Mouse (Mus musculus): ENCODE data around the gene Patz1.

The Patz1 gene

DNA sequence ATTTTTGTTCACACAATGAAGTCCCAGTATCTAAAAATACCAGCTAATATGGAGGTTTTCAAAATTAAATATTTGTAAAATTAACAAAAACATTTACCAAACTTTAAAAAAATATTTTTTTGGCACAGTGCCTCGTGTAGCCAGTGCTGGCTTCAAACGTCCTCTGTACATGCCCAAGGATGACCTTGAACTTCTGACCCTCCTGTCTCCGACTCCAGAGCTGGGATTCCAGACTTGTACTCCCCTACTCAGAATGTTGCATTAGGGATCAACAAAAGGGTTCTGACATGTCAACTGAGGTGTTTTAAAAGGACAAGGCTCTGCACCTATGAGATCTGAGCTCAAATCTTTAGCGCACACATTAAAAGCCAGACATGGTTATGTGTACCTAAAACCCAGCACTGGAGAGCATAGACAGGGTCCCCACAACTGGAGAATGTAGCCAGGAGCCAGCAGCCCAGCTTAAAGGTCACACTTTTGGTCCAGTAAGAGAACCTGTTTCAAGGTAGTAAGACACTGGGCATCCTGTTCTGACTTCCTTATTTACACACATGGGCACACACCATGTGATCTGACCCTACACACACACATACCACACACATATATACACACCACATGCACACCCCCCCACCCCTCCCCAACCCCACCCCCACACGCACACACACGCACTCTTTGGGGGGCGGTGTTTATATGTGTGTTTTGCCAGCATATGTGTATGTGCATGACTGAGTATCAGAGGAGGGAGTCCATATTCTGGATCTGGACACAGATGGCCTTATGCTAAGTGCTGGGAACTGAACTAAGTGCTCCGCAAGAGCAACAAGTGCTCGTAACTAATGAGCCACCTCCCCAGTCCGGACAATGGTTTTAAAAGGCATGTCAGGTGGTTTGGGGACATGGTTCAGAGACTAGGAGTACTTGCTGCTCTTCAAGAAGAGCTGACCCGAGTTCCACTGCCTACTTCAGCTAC lies 40.4 kb downstream of the Patz1 start:
- in situ Hi-C loops (cut with MboI, MseI): no loop called here

DNA sequence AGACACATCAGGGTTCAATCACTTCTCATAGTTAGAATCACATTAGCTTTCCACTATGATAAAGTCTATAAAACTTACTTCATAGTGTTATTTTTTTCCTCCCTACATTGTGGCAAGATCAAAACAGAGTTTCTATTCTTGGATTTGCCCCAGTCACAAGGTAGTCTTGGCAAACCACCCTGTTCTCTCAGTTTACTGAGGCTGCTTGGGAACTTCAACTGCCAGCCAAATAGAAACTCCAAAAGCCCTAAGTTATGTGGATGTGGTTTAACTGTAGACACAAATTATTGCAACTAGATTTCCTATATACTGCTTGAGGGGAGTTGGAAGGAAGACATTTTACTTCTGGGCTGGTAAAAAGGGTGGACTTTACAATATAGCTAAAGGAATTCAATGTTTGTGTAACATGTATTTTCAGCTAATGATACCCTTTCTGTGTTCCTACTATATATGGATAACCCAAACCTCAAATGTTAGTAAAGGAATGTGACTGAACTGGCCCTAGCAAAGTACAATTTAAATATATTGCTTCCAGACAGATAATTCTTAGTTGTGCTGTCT lies 41.3 kb downstream of the Patz1 start, which contains the start of gene Pik3ip1:
TSS of gene Pik3ip1 (plus strand) at position 511 of the 561 bp plus-strand sequence.
- in situ Hi-C loops (cut with MboI, MseI): loop anchor here (5.0 kb wide), 1 partner anchor 38 kb away; no protein-coding TSS in a partner anchor

DNA sequence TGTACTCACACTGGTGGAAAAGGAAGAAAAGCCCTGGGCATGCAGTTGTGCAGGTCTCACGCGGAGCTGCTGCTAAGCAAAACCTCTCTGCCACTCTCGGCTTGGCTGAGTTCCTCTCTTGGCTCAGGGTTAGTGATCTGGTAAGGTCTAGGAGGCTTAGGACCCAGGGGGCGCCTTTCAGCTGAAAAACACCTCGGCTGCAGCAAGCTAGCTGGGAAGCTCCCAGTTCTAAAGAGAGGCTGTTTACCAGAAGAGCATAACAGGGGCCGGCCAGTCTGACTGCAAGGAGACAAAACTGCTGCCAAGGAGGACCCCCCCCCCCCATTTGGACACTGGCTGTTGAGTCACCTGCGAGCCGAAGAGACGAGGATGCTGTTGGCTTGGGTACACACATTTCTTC lies 41.9 kb downstream of the Patz1 start:
- in situ Hi-C loops (cut with MboI, MseI): loop anchor here (5.0 kb wide), 1 partner anchor 38 kb away; no protein-coding TSS in a partner anchor

DNA sequence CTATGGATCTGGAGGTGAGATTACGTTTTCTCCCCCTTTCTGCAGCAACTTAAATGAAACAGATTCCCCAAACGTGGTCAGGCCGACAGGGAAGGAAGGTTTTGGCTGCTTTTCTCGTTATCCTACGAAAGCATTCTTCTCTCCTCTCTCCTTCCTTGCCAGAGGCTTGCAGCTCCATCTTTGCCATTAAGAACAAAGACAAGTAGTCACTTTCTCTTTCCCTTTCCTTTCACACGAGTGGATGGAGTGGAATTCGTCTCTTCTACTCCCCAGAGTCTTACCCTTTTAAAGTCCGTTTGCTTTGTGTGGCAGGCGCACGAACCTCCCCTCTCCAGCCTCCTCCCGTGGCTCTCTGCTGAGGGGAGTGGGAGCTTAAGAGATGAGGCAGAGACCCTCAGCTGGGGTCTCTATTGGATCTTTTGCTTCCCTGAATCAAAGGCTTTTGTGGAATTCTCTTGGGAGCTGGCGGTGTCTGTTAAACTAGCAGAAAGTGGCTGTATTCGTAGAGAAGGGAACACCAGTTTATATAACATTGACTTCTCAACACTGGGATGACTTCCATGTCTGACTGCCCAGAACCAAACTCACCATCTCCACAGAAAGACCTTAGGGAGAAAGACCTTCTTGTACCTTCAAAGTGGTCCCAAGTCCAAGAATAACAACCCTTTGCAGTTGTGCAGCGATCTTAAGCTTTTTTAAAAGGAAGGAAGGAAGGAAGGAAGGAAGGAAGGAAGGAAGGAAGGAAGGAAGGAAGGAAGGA lies 42.5 kb downstream of the Patz1 start:
- in situ Hi-C loops (cut with MboI, MseI): loop anchor here (5.0 kb wide), 1 partner anchor 39 kb away; no protein-coding TSS in a partner anchor

DNA sequence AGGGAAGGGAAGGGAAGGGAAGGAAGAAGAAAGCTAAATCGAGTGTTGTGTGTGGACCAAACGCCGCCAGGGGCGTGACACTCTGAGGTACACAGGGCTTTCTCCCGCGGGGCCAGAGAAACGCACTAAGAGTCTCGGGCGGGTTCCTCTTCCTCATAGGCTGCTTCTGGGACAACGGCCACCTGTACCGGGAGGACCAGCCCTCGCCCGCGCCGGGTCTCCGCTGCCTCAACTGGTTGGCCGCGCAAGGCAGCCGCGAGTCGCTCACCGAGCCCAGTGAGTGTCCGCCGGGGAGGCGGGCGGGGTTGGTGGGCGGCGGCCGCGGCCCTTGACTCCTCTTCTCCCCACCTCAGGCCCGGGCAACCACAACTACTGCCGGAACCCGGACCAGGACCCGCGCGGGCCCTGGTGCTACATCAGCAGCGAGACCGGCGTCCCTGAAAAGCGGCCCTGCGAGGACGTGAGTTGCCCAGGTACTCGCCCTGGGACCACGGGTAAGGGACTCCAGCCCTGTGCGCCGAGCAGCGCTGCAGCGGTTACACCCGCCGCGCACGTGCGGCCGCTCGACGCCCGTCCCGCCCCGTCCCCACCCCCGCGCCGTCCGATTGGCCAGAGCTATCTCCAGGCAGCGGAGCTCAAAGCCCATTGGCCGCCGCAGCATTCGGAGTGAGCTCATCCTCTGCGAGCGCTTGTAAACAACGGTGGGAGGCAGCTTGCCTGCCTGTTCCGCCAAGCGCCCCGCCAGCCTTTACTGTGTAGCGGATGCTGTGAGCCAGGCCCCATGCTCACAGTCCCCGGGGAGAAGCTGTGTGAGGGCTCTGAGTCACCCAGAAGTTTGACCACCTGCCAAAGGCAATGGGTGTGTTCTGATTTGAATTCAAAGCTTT lies 43.3 kb downstream of the Patz1 start:
- in situ Hi-C loops (cut with MboI, MseI): loop anchor here (5.0 kb wide), 1 partner anchor 40 kb away; no protein-coding TSS in a partner anchor

DNA sequence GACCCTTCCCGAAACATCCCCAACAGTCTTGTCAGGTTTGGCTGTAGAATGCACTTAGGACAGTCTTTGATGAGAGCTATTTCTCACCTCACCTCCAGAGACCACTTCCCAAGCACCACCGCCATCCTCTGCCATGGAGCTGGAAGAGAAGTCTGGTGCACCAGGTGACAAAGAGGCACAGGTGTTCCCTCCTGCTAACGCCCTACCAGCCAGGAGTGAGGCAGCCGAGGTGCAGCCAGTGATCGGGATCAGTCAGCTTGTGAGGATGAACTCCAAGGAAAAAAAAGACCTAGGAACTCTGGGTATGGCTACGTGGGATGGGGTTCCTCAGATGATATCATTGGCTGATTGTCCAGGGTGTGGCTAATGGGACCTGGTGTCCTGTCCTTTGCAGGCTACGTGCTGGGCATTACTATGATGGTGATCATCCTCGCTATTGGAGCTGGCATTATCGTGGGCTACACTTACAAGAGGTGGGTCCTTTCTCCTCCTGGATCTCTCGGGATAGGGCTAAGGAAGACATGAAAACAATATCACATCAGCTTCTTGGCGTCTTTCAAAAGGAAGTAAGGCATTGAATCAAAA lies 44.5 kb downstream of the Patz1 start:
- in situ Hi-C loops (cut with MboI, MseI): loop anchor here (5.0 kb wide), 1 partner anchor 41 kb away; no protein-coding TSS in a partner anchor

DNA sequence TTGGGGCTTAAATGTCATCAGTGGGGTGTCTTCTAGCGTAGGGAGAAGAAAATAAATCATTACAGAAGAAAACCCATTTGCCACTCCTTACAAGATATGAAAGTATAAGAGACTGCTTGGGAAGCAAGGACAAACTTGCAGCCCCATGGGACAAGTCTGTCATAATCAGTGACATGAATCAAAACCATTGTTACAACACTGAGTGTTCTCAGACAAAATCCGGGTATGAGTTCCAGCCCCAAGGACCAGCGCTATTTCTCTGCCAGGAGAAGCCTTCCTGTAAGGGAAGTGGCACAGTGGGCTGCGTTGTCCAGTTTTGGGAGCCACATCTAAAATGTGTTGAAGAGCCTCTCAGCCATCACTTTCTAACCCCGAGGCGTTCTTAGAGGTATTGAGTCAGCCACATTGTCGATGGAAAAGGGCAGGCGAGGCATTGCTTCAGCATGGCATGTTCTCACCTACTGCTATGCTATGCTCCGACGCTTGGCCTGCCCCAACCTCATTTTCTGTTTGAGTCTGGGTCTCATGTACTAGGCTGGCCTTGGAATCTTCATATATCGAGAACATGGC lies 45.6 kb downstream of the Patz1 start:
- in situ Hi-C loops (cut with MboI, MseI): loop anchor here (5.0 kb wide), 1 partner anchor 42 kb away; no protein-coding TSS in a partner anchor

DNA sequence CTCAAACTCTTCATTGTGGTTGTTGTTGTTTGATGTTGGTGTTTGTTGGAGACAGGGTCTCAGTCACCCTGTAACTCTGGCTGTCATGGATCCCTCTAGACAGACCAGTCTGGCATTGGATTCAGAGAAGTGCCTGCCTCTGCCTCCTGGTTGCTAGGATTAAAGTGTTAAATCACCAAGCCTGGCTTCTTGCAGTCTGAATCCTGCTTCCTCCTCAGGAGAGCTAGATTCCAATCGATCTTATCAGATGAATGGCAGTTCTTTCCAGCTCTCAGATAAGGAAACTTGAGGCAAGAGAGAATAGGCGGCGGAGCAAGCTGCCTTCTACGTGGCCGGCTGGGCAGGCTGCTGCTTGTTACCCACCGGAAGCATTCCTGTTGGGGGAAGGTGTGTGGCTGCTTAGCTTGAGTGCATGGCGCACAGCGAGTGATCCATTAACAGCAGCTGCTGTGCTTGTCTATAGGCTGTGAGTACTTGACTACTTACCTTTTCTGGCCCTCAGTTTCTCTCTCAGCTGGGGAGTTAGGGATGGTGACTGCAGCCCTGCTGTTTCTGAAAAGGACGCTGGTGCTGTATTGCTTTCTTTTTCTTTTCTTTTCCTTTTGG lies 46.1 kb downstream of the Patz1 start:
- in situ Hi-C loops (cut with MboI, MseI): loop anchor here (5.0 kb wide), 1 partner anchor 43 kb away; no protein-coding TSS in a partner anchor

DNA sequence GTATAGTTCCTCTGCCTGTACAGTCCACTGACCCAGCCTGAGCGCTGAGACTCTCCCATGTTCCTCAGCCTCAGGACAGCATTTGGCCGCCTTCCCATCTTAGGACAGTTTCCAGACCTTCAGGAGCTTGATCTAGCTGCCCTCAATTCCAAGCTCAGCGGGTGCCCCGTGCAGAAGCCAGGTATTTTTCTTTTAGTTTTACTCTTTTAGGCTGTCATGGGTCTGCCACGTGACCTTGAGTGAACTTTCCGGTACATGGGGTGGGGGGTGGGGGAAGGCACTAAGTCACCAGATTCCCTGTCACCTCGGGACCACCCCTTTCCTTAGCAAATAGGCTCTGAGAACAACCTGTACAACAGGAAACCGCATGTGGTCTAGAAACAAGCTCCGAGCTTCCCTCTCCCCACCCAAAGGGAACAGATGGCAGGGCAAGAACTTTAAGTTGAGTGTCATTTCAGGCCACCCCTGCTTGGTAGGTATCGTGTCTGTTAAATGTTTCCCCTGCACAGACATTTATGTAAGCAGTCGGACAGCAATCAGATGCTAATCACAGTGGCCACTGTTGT lies 47.1 kb downstream of the Patz1 start:
- in situ Hi-C loops (cut with MboI, MseI): no loop called here

DNA sequence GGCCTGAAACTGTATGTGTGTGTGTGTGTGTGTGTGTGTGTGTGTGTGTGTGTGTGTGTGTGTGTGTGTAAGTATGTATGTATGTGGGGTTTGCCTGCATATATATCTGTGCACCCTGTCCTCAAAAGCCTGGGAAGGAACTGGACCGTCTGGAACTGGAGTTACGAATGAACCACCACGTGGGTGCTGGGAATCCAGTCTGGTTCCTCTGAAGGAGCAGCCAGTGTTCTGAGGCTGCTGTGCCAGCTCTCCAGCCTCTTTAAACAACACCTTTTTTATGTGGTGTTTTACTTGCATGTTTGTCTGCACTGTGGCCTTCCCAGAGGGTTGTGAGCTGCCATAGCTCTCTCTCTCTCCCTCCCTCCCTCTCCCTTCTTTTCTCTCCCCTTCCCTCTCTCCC lies 47.9 kb downstream of the Patz1 start:
- in situ Hi-C loops (cut with MboI, MseI): no loop called here

DNA sequence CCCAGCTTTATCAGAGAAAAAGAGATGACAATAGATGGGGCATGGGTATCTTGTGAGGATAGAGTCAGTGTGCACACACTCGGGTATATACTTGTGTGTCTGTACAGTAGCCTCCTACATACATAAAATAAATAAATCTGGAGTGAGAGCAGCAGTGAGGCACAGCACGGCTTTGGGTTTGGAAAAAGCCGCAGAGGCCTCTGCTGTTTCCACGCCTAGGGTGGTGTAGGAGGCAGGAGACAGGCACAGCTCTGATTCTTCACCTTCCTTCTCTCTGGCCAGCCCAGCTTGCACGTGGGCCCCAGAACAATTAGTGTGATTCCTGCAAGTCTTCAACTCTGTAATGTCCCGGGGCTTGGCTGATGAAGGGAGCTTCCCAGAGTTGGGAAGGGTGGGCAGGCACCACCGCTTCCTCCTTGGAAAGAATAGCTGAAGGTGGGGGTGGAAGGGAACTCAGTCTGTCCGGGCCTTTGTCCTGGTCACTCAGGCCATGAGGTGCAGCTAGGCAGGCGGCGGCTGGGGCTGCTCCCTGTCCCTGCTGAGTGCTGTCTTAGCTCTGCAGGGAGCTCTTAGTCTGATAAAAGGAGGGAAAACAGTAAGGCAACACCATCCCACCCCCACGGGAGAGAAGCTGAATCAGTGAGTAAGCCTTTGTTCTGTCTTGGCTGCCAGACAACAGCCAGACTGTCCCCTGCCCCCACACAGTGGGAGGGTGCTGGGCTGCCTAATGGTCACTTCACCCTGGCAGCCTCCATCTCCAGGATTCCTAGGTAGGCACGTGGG lies 48.7 kb downstream of the Patz1 start:
- in situ Hi-C loops (cut with MboI, MseI): no loop called here

DNA sequence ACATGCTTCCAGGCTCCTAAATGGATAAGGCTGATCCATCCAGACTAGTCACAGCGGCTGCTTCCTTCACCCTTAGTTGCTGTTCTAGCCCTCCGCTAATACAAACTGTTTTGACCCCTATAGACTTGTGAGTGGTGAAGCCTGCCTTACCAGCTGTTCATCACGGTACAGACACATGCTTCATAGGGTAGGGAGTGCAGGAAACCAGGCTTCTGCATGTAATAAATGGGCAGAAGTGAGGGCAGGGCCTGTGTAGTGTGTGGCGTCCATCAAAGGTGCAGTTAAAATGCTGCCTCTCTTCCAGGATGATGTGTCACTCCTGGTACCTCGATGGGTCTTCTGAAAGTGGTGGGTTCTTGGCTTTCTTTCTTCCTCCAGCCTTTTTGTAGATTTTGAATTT lies 49.3 kb downstream of the Patz1 start:
- in situ Hi-C loops (cut with MboI, MseI): no loop called here

DNA sequence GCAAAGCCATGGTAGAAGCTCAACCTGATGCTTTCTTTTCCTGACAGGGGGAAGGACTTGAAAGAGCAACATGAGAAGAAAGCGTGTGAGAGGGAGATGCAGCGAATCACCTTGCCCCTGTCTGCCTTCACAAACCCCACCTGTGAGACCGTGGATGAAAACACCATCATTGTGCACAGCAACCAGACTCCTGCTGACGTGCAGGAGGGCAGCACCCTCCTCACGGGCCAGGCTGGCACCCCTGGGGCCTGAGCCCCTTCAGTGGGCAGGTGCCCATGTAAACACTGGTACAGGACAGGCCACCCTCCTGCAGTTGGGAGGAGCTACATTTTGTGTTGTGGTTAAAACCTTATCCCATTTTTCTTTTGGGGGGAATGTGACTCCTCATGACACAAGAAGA lies 52.8 kb downstream of the Patz1 start:
- in situ Hi-C loops (cut with MboI, MseI): no loop called here

DNA sequence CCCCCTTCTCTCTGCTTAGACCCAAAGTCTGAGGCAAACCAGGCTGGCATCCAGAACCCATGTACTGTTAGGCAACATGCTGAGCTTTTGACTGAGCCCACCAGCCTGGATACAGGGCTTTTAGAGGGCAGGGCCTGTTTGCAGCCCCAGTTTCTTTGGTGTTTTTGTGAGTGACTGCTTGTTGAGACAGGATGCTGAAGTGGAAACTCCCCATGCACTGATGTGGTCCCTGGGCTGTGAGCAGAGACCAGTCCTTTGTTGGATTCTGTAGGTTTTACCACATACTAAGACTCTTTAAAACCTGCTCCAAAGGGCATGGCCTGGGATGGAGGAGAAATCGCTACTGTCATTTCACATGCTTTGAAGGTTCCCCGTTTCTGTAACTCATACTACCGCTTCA lies 56.2 kb downstream of the Patz1 start:
- in situ Hi-C loops (cut with MboI, MseI): no loop called here

DNA sequence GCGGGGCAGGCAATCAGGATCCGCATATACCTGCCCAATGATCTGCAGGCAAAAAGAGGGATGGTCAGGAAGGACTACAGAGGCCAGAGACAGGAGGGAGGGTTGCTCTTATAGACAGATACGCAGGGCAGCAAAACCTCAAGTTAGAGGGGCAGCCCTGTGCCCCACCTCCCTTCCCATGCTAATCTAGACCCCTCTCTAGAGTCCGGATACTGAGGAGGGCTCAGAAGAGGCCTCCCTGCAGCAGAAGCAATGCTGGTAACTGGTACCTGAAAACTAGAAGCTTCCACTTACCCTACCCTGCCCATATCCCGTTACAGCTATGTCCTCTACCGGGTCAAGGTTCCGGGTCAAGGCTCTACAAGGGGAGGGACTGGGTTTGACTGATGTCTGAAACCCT lies 57.7 kb downstream of the Patz1 start:
- in situ Hi-C loops (cut with MboI, MseI): no loop called here

DNA sequence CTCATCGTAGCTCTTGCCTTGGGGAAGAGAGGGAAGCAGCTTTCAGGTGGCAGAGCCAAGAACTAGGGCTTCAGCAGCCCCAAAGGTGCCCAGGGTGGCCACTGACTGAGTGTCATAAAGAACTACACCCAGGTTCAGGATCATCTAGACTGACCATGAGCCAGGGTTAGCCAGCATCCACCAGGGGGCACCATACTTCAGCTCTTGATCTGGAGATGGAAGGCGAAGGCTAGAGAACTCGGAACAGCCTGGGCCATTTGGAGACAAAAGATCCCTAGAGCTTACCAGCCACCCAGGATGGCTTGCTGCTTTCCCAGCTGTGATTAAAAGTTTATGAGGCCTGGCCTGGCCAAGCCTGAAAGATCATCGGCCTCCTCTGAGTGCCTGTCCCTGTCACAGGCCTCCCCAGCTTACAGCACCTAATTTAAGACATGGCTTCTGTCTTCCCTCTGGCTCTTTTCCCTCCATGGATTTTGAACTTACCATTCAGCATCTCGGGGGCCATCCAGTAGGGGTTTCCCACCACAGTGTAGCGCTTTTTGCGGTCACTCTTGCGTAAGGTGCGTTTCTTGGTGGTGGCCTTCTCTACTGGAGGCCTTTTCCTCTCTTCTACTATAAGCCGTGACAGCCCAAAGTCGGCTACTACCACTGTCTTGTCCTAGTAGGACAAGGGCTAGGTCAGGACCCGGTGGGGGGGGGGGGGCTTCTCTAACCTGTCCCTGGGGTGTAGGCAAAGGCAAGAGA lies 58.6 kb downstream of the Patz1 start:
- in situ Hi-C loops (cut with MboI, MseI): no loop called here

DNA sequence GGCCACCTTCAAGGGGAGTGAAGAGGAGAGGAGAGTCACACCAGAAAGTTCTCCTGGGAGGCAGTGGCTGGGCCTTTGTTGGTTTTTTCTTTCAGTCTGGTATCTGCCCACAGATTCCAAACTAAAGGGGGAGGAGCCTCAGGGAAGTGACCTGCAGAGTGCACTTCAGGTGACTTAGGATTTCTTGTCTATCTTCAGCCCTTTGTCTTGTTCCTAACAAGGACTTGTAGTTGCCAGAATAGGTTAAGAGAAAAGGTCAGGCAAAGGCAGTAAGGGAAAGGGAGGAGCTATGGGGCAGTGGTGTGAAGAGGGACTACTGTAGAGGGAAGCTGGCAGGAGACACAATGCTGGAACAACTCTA lies 59.1 kb downstream of the Patz1 start:
- in situ Hi-C loops (cut with MboI, MseI): no loop called here
